Mouse (Mus musculus) liver, embryonic 16.5 days (tissue): ENCODE measurements around the gene Gpr139. TPM values are rescaled to one million over a fixed set of nuclear protein-coding genes. Genes with fewer than 3 reads are reported as not detected.

Experiments
- ATAC-seq: fragments of 200-750 bp; cut with Nextera tagmentation; 2 replicates; pipeline ENCODE4 v1.8.0; 2017; ENCODE audit warnings: low read depth, mild to moderate bottlenecking, moderate number of reproducible peaks, moderate library complexity
- H3K27ac ChIP-seq: fragments of 300-500 bp; sonication (generic); 2 replicates; pipeline ENCODE4 v1.5.1; 2014; ENCODE audit warnings: mild to moderate bottlenecking, low read length
- H3K27me3 ChIP-seq: fragments of 300-500 bp; sonication (generic); 2 replicates; pipeline ENCODE4 v1.6.1; 2014; ENCODE audit warnings: low read depth, low read length, mixed read lengths; ENCODE audit not compliant: control insufficient read depth, insufficient read depth
- H3K36me3 ChIP-seq: fragments of 300-500 bp; sonication (generic); 2 replicates; pipeline ENCODE4 v1.6.1; 2014; ENCODE audit warnings: mild to moderate bottlenecking; ENCODE audit not compliant: control insufficient read depth, insufficient read depth
- H3K4me1 ChIP-seq: fragments of 300-500 bp; sonication (generic); 2 replicates; pipeline ENCODE4 v1.6.1; 2014; ENCODE audit warnings: low read depth, low read length, mixed read lengths; ENCODE audit not compliant: control insufficient read depth
- H3K4me2 ChIP-seq: fragments of 300-500 bp; sonication (generic); 2 replicates; pipeline ENCODE4 v1.6.1; 2014; ENCODE audit warnings: low read depth, low read length, mixed read lengths
- H3K4me3 ChIP-seq: fragments of 300-500 bp; sonication (generic); 2 replicates; pipeline ENCODE4 v1.5.1; 2014; ENCODE audit warnings: low read depth, mild to moderate bottlenecking, low read length
- H3K9ac ChIP-seq: fragments of 300-500 bp; sonication (generic); 2 replicates; pipeline ENCODE4 v1.6.1; 2014; ENCODE audit warnings: low read depth, low read length
- H3K9me3 ChIP-seq: fragments of 300-500 bp; sonication (generic); replicated peaks from 2 replicates; pipeline ENCODE4 v1.6.1; 2016; ENCODE audit warnings: low read length; ENCODE audit not compliant: control insufficient read depth
- WGBS: fragments of 180-500 bp; shearing (Covaris S2); extraction: QIAGEN DNeasy Blood & Tissue Kit; methylation state at CpG from one replicate; pipeline ENCODE4 v1.1.7; 2014; ENCODE audit not compliant: insufficient replicate concordance; 5-methylcytosine and 5-hydroxymethylcytosine counted together
- polyA plus RNA-seq: library from polyadenylated mRNA; unstranded; fragments of >200 nt; fragmentation: Nextera tagmentation; extraction: Ambion mirVana; gene quantifications from 2 replicates; pipeline ENCODE4 v1.2.1, GENCODE M21; 2015

The Gpr139 gene
- polyA plus RNA-seq, 1 experiment from 2014 or later = not detected

DNA sequence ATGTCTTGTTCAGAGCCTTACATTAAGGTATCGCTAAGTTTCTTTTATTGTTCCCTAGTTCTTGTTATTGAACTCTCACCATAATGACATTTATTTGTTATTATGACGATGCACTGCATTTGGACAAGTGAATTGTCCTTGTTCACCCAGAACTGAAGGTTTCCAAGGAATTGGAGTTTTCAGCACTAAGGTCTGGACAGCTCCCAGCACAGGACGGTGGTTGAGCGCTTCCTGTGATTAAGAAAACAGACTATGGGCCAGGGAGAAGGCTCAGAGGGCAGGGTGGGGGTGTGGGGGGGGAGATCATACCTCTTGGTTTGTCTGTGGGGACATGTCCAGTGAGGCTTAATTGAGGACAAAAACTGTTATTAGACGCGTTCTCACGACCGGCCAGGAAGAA, 72.6 kb downstream of the Gpr139 start:
- no peak overlapping the region for H3K27ac ChIP-seq
- WGBS = 60% methylated on average over 8 of the region's 8 CpGs
- H3K27me3 ChIP-seq = no peaks in the 10 kb centered on the region
- no peaks in the 10 kb centered on the region for H3K9me3 ChIP-seq
- H3K9ac ChIP-seq = no peak overlapping the region
- no peak overlapping the region for H3K4me2 ChIP-seq
- ATAC-seq = no peak
- H3K36me3 ChIP-seq = no peaks in the 10 kb centered on the region
- H3K4me3 ChIP-seq = no peak overlapping the region
- no peaks in the 10 kb centered on the region for H3K4me1 ChIP-seq

- no peak for ATAC-seq
- Histone ChIP-seq H3K4me3 (no peak overlapping the region), H3K27me3 (no peaks in the 10 kb centered on the region), H3K4me1 (no peaks in the 10 kb centered on the region), H3K4me2 (no peak overlapping the region), H3K27ac (no peak overlapping the region), H3K9ac (no peak overlapping the region), H3K36me3 (no peaks in the 10 kb centered on the region), H3K9me3 (no peaks in the 10 kb centered on the region; the same call in 1 of the 2 replicates)
- WGBS = 59% methylated on average over 4 of the region's 4 CpGs
Measured at GRCm38 (mm10) chr7:119105878-119106277, 78.5 kb downstream of the Gpr139 start.

- no peak overlapping the region for H3K9ac ChIP-seq
- no peak for ATAC-seq
- no peaks in the 10 kb centered on the region for H3K9me3 ChIP-seq
- no peaks in the 10 kb centered on the region for H3K27me3 ChIP-seq
- no peak overlapping the region for H3K4me3 ChIP-seq
- H3K36me3 ChIP-seq = no peaks in the 10 kb centered on the region
- H3K4me2 ChIP-seq = no peak overlapping the region
- H3K4me1 ChIP-seq = no peaks in the 10 kb centered on the region
- H3K27ac ChIP-seq = no peak overlapping the region
- WGBS = 62% methylated on average over 3 of the region's 3 CpGs
Measured at GRCm38 (mm10) chr7:119096583-119096982, 87.8 kb downstream of the Gpr139 start.

Other genes with a start within 250 kb of the Gpr139 start
- 0.28 and 0.54 TPM in 2 replicates for gene Gprc5b, start 189.4 kb downstream of the Gpr139 start, polyA plus RNA-seq